Mouse (Mus musculus) retina, postnatal 1 day (tissue): ENCODE measurements around the gene Arhgef12.
"Not testable (repeated sequence)": the region's sequence is repeated elsewhere in the genome, so short reads cannot be mapped to it uniquely, and the experiment has no call there.

Source experiments
- DNase-seq: peaks from one replicate; pipeline ENCODE4 v3.0.0-alpha.2; 2012

The Arhgef12 gene

DNA sequence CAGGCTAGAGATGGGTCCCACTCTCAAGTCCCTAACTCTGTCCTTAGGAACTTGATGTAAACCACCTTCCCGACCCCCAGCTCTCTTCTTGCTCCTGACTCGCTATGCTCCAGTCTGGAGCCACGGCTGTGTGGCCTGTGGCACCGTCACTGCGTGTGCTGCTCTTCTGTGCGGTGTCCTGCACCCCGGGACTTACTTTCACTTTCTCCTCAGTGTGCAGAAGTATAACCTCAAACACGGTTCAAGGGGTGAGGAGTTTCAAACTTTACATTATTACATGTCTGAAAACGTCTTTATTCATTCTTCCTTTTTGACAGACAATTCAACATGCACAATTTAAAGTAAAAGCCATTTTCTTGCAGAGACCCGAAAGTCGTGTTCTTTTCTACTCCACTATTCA lies 111.7 kb downstream of the Arhgef12 start:
- no peak for DNase-seq

GRCm38 (mm10) chr9:42994708-42995107 lies 112.3 kb downstream of the Arhgef12 start:
- no peak for DNase-seq

- no peak for DNase-seq
These were observed 113.4 kb downstream of the Arhgef12 start for GRCm38 (mm10) chr9:42993659-42994058.

DNA sequence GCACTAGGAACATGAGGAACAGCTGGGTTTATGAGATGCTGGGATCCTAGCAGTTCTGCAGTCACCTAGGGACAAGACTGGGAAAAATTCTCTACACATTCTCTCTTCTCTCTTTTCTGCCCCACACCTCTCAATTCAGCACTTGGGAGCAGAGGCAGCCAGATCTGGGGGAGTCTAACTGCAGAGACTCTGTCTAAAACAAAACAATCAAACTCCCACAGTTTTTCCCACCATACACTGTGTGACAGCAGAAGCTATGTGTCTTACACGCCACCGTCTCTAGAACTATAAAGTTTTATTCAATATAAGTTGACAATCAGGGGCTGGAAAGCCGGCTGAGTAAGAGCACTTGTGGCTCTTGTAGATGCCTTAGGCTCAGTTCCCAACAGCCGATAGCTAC lies 119.1 kb downstream of the Arhgef12 start:
- no peak for DNase-seq

GRCm38 (mm10) chr9:42968894-42969521 lies 138.0 kb downstream of the Arhgef12 start:
- DNase-seq: no peak

GRCm38 (mm10) chr9:42967731-42968130 lies 139.3 kb downstream of the Arhgef12 start:
- no peak for DNase-seq

DNA sequence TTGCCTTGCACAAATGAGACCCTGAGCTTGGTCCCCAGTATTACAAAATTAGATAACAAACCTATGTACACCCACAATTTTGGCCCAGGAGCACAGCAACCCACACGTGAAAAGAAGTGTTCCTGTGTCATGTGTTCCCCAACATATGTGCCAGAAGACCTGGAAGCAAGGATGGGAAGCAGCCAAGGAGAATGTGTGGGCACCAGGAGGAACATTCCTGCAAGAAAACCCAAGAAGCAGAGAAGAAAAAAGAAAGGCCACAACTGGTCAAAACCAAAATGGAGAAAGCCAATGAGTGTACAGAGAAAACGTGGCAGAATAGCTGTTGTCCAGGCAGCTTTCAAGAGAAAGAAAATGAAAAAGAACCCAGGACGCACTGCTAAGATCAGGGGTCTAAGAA lies 142.2 kb downstream of the Arhgef12 start:
- not testable (repeated sequence) for DNase-seq

DNA sequence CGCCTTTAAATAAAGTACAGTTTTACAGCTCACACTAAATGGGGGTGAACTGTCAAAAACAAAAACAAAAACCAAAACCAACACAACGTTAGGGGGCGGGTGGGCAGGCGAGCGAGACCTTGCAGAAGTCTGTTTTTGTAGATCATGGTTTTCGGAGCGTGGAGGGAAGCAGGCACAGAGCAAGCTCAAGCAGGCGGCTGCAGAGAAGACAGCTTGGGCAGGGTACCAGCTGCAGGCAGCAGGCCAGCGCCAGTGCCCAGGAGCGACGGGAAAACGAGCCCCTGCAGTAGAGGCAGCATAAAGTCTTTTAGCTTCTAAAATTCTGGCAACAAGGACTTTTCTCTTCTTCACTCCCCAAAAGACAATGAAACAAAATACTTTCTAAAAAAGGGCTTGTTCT lies 142.7 kb downstream of the Arhgef12 start:
- no peak for DNase-seq

- DNase-seq: no peak
These were observed 144.5 kb downstream of the Arhgef12 start for GRCm38 (mm10) chr9:42962506-42962905.

- no peak for DNase-seq
These were observed 148.6 kb downstream of the Arhgef12 start for GRCm38 (mm10) chr9:42958401-42958800.

GRCm38 (mm10) chr9:42948381-42948780 lies 158.7 kb downstream of the Arhgef12 start:
- DNase-seq: no peak

DNA sequence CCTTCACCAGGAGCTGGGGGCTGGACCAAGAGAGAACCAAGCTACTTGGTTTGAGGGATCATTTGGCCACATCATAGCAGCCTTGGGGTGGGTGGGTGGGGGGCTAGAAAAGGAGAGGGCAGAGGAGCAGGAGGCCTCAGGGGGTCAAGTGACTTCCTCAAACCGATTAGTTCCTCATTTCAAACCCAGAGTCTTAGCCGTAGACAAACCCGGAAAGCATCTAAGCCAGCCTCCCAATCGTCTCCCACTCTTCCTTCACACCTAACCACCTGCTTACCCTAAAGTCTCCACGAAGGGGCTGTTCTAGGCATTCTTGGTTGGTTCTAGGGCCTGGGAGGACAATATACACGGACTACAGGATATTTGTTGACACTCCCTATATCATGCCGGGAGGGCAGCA lies 161.9 kb downstream of the Arhgef12 start:
- no peak for DNase-seq

DNA sequence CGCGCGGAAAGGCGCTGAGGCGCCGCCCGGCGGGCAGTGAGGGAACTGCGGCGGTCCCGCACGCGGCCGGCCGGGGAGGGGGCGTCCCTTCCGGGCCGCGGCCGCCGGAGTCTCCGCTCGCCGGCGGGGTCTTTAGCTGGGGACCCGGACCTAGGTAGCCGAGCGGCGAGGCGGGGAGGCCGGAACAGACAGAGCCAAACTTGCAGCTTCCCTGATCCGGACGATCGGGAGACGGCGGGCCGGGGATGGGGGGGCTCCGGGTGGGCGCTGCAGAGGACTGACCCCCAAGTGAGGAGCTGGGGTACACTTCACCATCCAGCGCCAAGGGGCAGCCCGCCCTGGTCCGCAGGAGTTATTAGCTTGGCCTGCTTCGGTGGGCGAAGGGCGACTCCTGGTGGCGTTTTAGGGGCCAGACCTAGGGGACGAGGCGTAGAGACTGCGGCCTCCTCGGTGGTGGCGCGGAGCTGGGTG lies 162.5 kb downstream of the Arhgef12 start:
- peak; percentile 93 for DNase-seq

DNA sequence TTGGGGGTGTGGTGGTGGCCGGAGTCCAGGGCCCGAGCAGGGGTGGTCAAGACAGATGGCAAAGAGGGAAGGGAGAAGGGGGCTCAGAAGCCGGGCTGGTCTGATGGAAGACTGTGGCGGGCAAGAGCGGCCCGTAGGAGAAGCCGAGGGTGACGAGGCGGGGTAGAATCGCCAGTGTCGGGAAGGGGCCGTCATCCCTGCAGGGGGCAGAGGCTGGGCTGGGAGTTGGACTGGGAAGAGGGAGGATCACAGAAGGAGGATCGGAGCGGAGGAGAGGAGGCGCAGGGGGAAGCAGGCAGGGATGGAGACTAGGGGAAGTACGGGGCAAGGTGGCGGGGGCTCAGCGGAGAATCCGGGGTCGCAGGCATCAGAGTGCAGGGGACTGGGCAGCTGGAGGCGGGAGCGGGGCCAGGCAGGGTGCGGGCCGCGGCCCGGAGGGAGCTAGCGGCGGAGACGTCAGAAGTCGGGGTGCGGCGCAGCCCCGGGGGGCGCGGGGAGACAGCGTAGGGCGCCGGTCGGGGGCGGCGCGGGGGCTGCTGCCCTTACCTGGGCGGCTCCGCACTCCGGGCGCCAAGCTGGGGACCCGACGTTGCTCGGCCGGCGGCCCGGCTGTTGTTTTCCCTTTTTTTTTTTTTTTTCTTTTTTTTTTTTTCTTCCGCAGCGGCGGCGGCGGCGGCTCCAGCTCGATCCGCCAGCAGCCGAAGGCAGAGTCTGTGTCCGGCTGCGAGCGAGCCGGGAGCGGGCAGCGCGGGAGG lies 163.1 kb downstream of the Arhgef12 start, which contains the start of gene Grik4:
Gene Grik4 (minus strand): TSS at position 713 of the 755 bp plus-strand sequence.
- peak; percentile 63 for DNase-seq

DNA sequence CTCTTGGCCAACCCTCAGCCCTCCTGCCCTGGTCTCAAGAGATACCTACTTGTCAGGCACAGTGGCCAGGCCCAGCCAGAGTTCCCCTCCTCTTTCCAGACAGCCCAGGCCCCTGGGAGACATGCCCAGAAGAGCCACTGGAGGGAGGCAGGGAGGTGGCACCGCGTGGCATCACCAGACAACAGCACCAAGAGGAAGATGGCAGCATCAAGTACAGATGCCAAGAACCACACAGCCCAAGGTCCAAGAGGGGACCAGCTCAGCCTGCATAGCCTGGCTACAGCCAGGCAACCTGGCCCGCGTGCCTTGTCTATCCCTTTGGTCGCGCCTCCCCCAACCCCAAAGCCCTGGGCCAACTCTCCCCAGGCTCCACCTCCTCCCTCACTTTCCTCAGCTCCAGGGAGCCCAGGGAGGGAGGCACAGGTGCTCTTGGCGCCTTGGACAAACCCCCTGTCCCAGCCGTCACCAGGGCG lies 163.9 kb downstream of the Arhgef12 start:
- DNase-seq: peak; percentile 75

GRCm38 (mm10) chr9:42942148-42942547 lies 164.9 kb downstream of the Arhgef12 start:
- no peak for DNase-seq

- DNase-seq: peak; percentile 58
These were observed 174.9 kb downstream of the Arhgef12 start for GRCm38 (mm10) chr9:42932146-42932545.

GRCm38 (mm10) chr9:42927498-42927897 lies 179.5 kb downstream of the Arhgef12 start:
- peak; percentile 67 for DNase-seq

DNA sequence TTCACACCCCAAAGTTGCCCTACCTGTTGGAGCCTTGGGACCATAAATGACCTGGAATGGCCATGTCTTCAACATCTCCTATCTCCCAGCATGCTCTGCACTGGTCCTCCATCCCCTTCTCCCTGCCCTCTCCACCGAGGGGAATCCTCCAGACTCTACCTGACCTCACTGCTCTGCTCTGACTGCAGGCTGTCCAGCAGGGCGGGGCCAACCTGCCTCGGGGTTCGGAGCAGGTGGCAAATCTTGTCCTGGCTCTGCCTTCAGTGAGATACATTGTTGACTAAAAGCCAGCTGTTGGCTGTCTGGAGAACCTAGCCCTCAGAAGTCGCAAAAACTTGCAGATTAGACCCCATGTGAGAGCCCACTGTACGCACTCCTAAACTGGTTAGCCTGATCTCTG lies 180.5 kb downstream of the Arhgef12 start:
- DNase-seq: no peak

GRCm38 (mm10) chr9:42921830-42922229 lies 185.2 kb downstream of the Arhgef12 start:
- no peak for DNase-seq

DNA sequence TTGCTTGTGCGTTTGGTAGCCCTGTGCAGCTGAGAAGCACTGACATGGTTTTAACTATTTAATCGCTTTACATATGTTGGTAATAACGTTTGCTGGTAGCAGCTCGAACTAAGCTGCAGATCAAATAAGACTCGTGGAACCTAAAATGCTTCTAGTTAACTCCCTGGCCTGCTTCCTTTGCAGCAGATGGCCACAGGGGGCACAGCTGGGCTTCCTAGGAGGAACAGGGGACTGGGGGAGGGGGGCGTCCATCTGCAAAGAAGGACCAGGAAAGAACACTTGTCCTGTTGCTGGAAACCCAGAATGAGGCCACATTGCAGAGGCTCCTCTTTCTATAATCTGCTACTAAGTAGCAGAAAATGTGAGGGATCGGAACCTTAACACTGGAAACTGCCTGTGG lies 186.8 kb downstream of the Arhgef12 start:
- peak; percentile 69 for DNase-seq

GRCm38 (mm10) chr9:42917911-42918310 lies 189.1 kb downstream of the Arhgef12 start:
- no peak for DNase-seq
